13 mouse cellular contexts compared by ENCODE assay signal in genomic region chr5:113973790-113974189, GRCm38 (mm10). TPM values are rescaled to one million over a fixed set of nuclear protein-coding genes. Genes with fewer than 3 reads are reported as not detected.
DNase-seq lines count a peak whose midpoint lies in the region; ATAC-seq and TF ChIP-seq lines count a peak whose summit lies in the region.
"Had no signal": no experiment of that assay in that cellular context is flagged by ENCODE, and none has a peak within 500 bp of the region (broad histone marks: within the 10 kb centered on the region; RNA-seq: fewer than 3 reads in every experiment).

No protein-coding gene starts in this region.

- no peak overlapping the region for H3K4me2 ChIP-seq in forebrain, embryonic 16.5 days (ENCODE audit: low read length)
- peak overlapping the region; percentile 79 for H3K4me2 ChIP-seq in liver, embryonic 15.5 days
- H3K4me2 ChIP-seq: midbrain, embryonic 11.5 days had no signal

- no peaks in the 10 kb centered on the region for H3K27me3 ChIP-seq in embryonic facial prominence, embryonic 10.5 days (replicated peaks; ENCODE audit: low read depth, poor library complexity, severe bottlenecking)
- no peaks in the 10 kb centered on the region for H3K27me3 ChIP-seq in forebrain, embryonic 16.5 days (replicated peaks; ENCODE audit: control insufficient read depth, insufficient read depth, low read length)
- H3K27me3 ChIP-seq in liver, embryonic 15.5 days = no peaks in the 10 kb centered on the region

- no peak for ATAC-seq in forebrain, embryonic 16.5 days
- peak; percentile 5; the same call in 1 of the 2 replicates for ATAC-seq in liver, embryonic 15.5 days (ENCODE audit: insufficient read depth)

- TF ChIP-seq POLR2A in lung, adult 2 months (IDR thresholded peaks at IDR 0.05; ENCODE audit: borderline replicate concordance, extremely low read depth, low read depth, low read length) = no peak

- peak overlapping the region; percentile 75; the same call in 1 of the 2 replicates for H3K27ac ChIP-seq in embryonic facial prominence, embryonic 10.5 days (replicated peaks)
- 0 out of 2 replicates have a peak overlapping the region, but pooled peaks have one; percentile 14 for H3K27ac ChIP-seq in forebrain, embryonic 16.5 days (ENCODE audit: low read length)
- peak overlapping the region; percentile 97 for H3K27ac ChIP-seq in liver, embryonic 15.5 days (replicated peaks)

- WGBS in lung, adult 2 months = 44% methylated on average over 8 of the region's 8 CpGs
- WGBS in embryonic facial prominence, embryonic 10.5 days = 91% methylated on average over 8 of the region's 8 CpGs
- 86% methylated on average over 8 of the region's 8 CpGs for WGBS in forebrain, embryonic 16.5 days
- 45% methylated on average over 8 of the region's 8 CpGs for WGBS in liver, embryonic 15.5 days (ENCODE audit: insufficient replicate concordance)

- H3K9me3 ChIP-seq in embryonic facial prominence, embryonic 10.5 days = no peaks in the 10 kb centered on the region
- no peaks in the 10 kb centered on the region for H3K9me3 ChIP-seq in forebrain, embryonic 16.5 days (ENCODE audit: control insufficient read depth, low read length)
- H3K9me3 ChIP-seq in liver, embryonic 15.5 days (replicated peaks) = no peaks in the 10 kb centered on the region

- no peak overlapping the region for H3K9ac ChIP-seq in forebrain, embryonic 16.5 days (replicated peaks; ENCODE audit: low read depth, low read length)
- H3K9ac ChIP-seq in liver, embryonic 15.5 days = peak overlapping the region; percentile 62

- H3K4me3 ChIP-seq in lung, adult 2 months (replicated peaks; ENCODE audit: extremely low read depth, low read depth, low read length) = no peak overlapping the region
- H3K4me3 ChIP-seq in embryonic facial prominence, embryonic 10.5 days = peak overlapping the region; percentile 6; the same call in 1 of the 2 replicates
- no peak overlapping the region for H3K4me3 ChIP-seq in forebrain, embryonic 16.5 days (replicated peaks; ENCODE audit: low read length)
- peak overlapping the region; percentile 53 for H3K4me3 ChIP-seq in liver, embryonic 15.5 days (replicated peaks)

- TF ChIP-seq CTCF in lung, adult 2 months (IDR thresholded peaks at IDR 0.05; ENCODE audit: insufficient read depth, low read length) = no peak

- peaks cover 32% of the 10 kb centered on the region for H3K4me1 ChIP-seq in lung, adult 2 months (ENCODE audit: control insufficient read depth, insufficient read depth, low read length)
- H3K4me1 ChIP-seq in embryonic facial prominence, embryonic 10.5 days = peaks cover 39% of the 10 kb centered on the region
- H3K4me1 ChIP-seq in forebrain, embryonic 16.5 days (replicated peaks; ENCODE audit: control insufficient read depth, insufficient read depth, low read length) = peaks cover 24% of the 10 kb centered on the region
- H3K4me1 ChIP-seq in liver, embryonic 15.5 days (replicated peaks) = peaks cover 85% of the 10 kb centered on the region

- peaks cover 51% of the 10 kb centered on the region for H3K36me3 ChIP-seq in embryonic facial prominence, embryonic 10.5 days (replicated peaks)
- no peaks in the 10 kb centered on the region; the same call in 1 of the 2 replicates for H3K36me3 ChIP-seq in forebrain, embryonic 16.5 days (ENCODE audit: control insufficient read depth, insufficient read depth)
- peaks cover 34% of the 10 kb centered on the region for H3K36me3 ChIP-seq in liver, embryonic 15.5 days (replicated peaks)

- DNase-seq in lung, adult 2 months = peak; percentile 34
- DNase-seq in lung, adult 18-20 months = no peak
- no peak for DNase-seq in embryonic facial prominence, embryonic 10.5 days (ENCODE audit: low spot score)
- DNase-seq in thymus, postnatal 10 days (ENCODE audit: low spot score in 2 of 2) = no peak
- no peak for DNase-seq in thymus, postnatal 25 days
- no peak for DNase-seq in thymus, adult 18-20 months
- DNase-seq: gastrocnemius, postnatal 36 days; right cerebral cortex, adult 18-20 months had no signal

RNA-seq across cellular contexts. Expression of gene Ssh1, which starts 19.9 kb away (rescaled TPM):
- polyA plus RNA-seq in lung, adult 2 months (2012; rRNA removed) = 22.1 and 27.3 TPM in 2 replicates
- polyA plus RNA-seq in embryonic facial prominence, embryonic 10.5 days (2016; fragmentation: Nextera tagmentation; extraction: Ambion mirVana) = 15.6 and 17.9 TPM in 2 replicates
- polyA plus RNA-seq in forebrain, embryonic 16.5 days (2015; fragmentation: Nextera tagmentation; extraction: Ambion mirVana) = 11.2 and 12.4 TPM in 2 replicates
- polyA plus RNA-seq in liver, embryonic 15.5 days (2015; fragmentation: Nextera tagmentation; extraction: Ambion mirVana) = 6.6 and 7.4 TPM in 2 replicates

RNA-seq across cellular contexts. Expression of gene Dao, which starts 29.7 kb away (rescaled TPM):
- polyA plus RNA-seq in lung, adult 2 months (2012; rRNA removed) = 0.05 and 0.17 TPM in 2 replicates
- not detected in 2 replicates for polyA plus RNA-seq in embryonic facial prominence, embryonic 10.5 days (2016; fragmentation: Nextera tagmentation; extraction: Ambion mirVana)
- not detected in 2 replicates for polyA plus RNA-seq in forebrain, embryonic 16.5 days (2015; fragmentation: Nextera tagmentation; extraction: Ambion mirVana)
- not detected in 2 replicates for polyA plus RNA-seq in liver, embryonic 15.5 days (2015; fragmentation: Nextera tagmentation; extraction: Ambion mirVana)
- polyA plus RNA-seq: brain, embryonic 14.5 days; embryonic facial prominence, embryonic 11.5 days; midbrain, embryonic 11.5 days had no signal

Comparison
In these comparisons a context has a peak if more than half of its experiments do, and no peak if none do; other contexts are left out.
1. H3K4me3 ChIP-seq: peak in embryonic facial prominence, embryonic 10.5 days (single experiment) and liver, embryonic 15.5 days (single experiment); none in lung, adult 2 months (single experiment) and forebrain, embryonic 16.5 days (single experiment).
2. H3K27ac ChIP-seq: peak in every context shown above with its lines; median percentile 97 in liver, embryonic 15.5 days; 75 in embryonic facial prominence, embryonic 10.5 days; 14 in forebrain, embryonic 16.5 days.